Mouse (Mus musculus) liver, embryonic 16.5 days (tissue): ENCODE measurements around the gene Hpd. TPM values are rescaled to one million over a fixed set of nuclear protein-coding genes. Genes with fewer than 3 reads are reported as not detected.

Experiments used
- polyA plus RNA-seq: library from polyadenylated mRNA; unstranded; fragments of >200 nt; fragmentation: Nextera tagmentation; extraction: Ambion mirVana; gene quantifications from 2 replicates; pipeline ENCODE4 v1.2.1, GENCODE M21; 2015

Hpd gene
- polyA plus RNA-seq, 1 experiment from 2014 or later = 129 TPM

Other genes with a start within 250 kb of the Hpd start
- gene Kdm2b, start 192.9 kb downstream of the Hpd start, polyA plus RNA-seq = 14.4 and 15.3 TPM in 2 replicates
- 8.3 and 8.4 TPM in 2 replicates for gene Orai1, start 167.7 kb downstream of the Hpd start, polyA plus RNA-seq
- gene Morn3, start 135.7 kb downstream of the Hpd start, polyA plus RNA-seq = not detected in 2 replicates
- gene Tmem120b, start 114.3 kb downstream of the Hpd start, polyA plus RNA-seq = 25.1 and 26.1 TPM in 2 replicates
- 1.7 and 2.3 TPM in 2 replicates for gene Rhof, start 50.0 kb downstream of the Hpd start, polyA plus RNA-seq
- 3.5 and 4.1 TPM in 2 replicates for gene Setd1b, start 40.5 kb downstream of the Hpd start, polyA plus RNA-seq
- gene Psmd9, start 13.3 kb downstream of the Hpd start, polyA plus RNA-seq = 63.8 and 73.2 TPM in 2 replicates
- 0.08 and 0.11 TPM in 2 replicates for gene Wdr66, start 69.4 kb upstream of the Hpd start, polyA plus RNA-seq
- gene Bcl7a, start 161.1 kb upstream of the Hpd start, polyA plus RNA-seq = 5.5 and 6.0 TPM in 2 replicates
- gene Mlxip, start 212.1 kb upstream of the Hpd start, polyA plus RNA-seq = 3.6 and 3.9 TPM in 2 replicates